In genomic region chr14:20242454-20242853, GRCm38 (mm10) we compare ENCODE assay signal across 17 mouse cellular contexts. TPM values are rescaled to one million over a fixed set of nuclear protein-coding genes. Genes with fewer than 3 reads are reported as not detected.
"Had no signal": no experiment of that assay in that cellular context is flagged by ENCODE, and none has a peak within 500 bp of the region (broad histone marks: within the 10 kb centered on the region; RNA-seq: fewer than 3 reads in every experiment).

No protein-coding gene starts in this region.

- H3K4me3 ChIP-seq: left cerebral cortex, adult 2 months; limb, embryonic 10.5 days; liver, embryonic 13.5 days; lung, embryonic 15.5 days; midbrain, embryonic 13.5 days; stomach, embryonic 15.5 days had no signal

- H3K4me1 ChIP-seq: limb, embryonic 10.5 days; liver, embryonic 13.5 days; lung, embryonic 15.5 days; midbrain, embryonic 13.5 days; stomach, embryonic 15.5 days had no signal

- H3K36me3 ChIP-seq: limb, embryonic 10.5 days; liver, embryonic 13.5 days; lung, embryonic 15.5 days; midbrain, embryonic 13.5 days; stomach, embryonic 15.5 days had no signal

- DNase-seq: kidney, adult 18-20 months; kidney, postnatal 10 days; liver, embryonic 13.5 days; liver, postnatal 0 days; right cerebral cortex, postnatal 14 days; thymus, postnatal 36 days had no signal

- H3K27ac ChIP-seq: left cerebral cortex, adult 2 months; limb, embryonic 10.5 days; liver, embryonic 13.5 days; lung, embryonic 15.5 days; midbrain, embryonic 13.5 days; stomach, embryonic 15.5 days had no signal

- H3K27me3 ChIP-seq: liver, embryonic 13.5 days; lung, embryonic 15.5 days; midbrain, embryonic 13.5 days; stomach, embryonic 15.5 days had no signal

RNA-seq across cellular contexts. Expression of gene Kcnk16, which starts 26.5 kb away (rescaled TPM):
- total RNA-seq: layer of hippocampus, postnatal 25 days; left cerebral cortex, adult 2 months; left cerebral cortex, postnatal 14 days had no signal
- polyA plus RNA-seq: limb, embryonic 10.5 days; limb, embryonic 14.5 days; midbrain, postnatal 0 days; neural tube, embryonic 14.5 days; spleen, adult 2 months had no signal
